Mouse (Mus musculus): Measurements from ENCODE around the gene Slain1. TPM values are rescaled to one million over a fixed set of nuclear protein-coding genes. Genes with fewer than 3 reads are reported as not detected.
A peak's percentile ranks its signal among the peaks of the same experiment; 100 is the strongest.

The Slain1 gene
- 18.9 and 20.6 TPM in 2 replicates for polyA plus RNA-seq (2011; ENCODE audit: insufficient read depth, insufficient read length, low read depth, missing spikeins)

DNA sequence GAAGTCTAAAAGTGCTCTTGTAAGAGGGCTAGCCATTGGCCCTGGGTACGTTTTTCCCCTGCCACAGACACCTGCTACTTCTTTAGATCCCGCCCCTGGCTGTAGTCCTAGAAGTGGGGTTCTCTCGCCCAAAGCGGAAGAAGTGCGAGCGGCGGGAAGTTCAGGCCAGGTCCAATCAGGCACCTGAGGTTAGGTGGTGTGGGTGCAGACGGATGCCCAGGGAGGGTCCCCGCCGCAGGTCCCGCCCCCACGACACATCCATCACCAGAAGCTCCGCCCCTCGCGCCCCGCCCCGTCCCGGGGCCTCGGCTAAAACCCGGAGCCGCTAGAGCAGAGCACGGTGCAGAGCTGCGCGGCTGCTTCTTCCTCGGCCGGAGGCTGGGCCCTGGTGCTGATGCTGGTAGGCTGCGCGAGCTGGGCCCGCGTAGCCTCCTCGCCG lies at the start of gene Slain1:
Gene Slain1 (plus strand): TSS at position 333 of the 439 bp plus-strand sequence.
- Histone ChIP-seq H3K27ac (ENCODE audit: insufficient read depth, low read length) (no peak within 1 kb of the TSS), H3K4me3 (ENCODE audit: low read depth, low read length) (peak within 1 kb of the TSS; percentile 77), H3K9ac (ENCODE audit: low read depth, poor library complexity, severe bottlenecking) (peak within 1 kb of the TSS; percentile 60), H3K9me3 (replicated peaks; ENCODE audit: control insufficient read depth, insufficient read depth, low read length, poor library complexity, severe bottlenecking) (no peaks in the 10 kb centered on the region), H3K36me3 (ENCODE audit: control insufficient read depth, insufficient read depth, low read length, poor library complexity, severe bottlenecking) (no peaks in the 10 kb centered on the region), H3K4me1 (ENCODE audit: control insufficient read depth, insufficient read depth, low read length) (peaks cover 1% of the 10 kb centered on the region), H3K27me3 (ENCODE audit: control insufficient read depth, insufficient read depth, low read length, poor library complexity, severe bottlenecking) (no peaks in the 10 kb centered on the region)
- TF ChIP-seq POLR2A (IDR thresholded peaks at IDR 0.05; ENCODE audit: insufficient read depth, low read length) (peak; percentile 24), EP300 (IDR thresholded peaks at IDR 0.05; ENCODE audit: insufficient read depth, low read depth, low read length) (no peak)

DNA sequence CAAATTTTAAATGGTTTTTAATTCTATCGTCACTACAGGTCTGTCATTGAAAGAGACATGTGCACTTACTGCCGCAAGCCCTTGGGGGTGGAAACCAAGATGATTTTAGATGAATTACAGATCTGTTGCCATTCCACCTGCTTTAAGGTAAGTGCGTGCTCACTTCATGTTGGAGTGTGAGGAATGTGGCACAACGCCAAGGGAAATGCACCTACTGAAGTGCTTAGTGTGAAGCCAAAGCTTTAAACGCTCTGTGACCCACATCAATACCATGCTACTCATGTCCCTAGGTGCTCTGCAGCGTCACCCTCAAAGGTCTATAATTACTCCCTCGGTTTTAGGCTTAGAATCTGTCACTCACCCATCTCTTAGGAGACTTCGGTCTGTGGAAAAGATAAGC lies 42.0 kb upstream of the Slain1 start:
- H3K9ac ChIP-seq (ENCODE audit: low read depth, poor library complexity, severe bottlenecking): no peak overlapping the region
- H3K4me3 ChIP-seq (ENCODE audit: low read depth, low read length): no peak overlapping the region
- no peak for TF ChIP-seq CTCF (IDR thresholded peaks at IDR 0.05; ENCODE audit: low read depth, low read length)
- no peak for TF ChIP-seq POLR2A (IDR thresholded peaks at IDR 0.05; ENCODE audit: insufficient read depth, low read length)
- no peak for TF ChIP-seq EP300 (IDR thresholded peaks at IDR 0.05; ENCODE audit: insufficient read depth, low read depth, low read length)
- no peaks in the 10 kb centered on the region for H3K4me1 ChIP-seq (ENCODE audit: control insufficient read depth, insufficient read depth, low read length)
- H3K27me3 ChIP-seq (ENCODE audit: control insufficient read depth, insufficient read depth, low read length, poor library complexity, severe bottlenecking): no peaks in the 10 kb centered on the region
- no peaks in the 10 kb centered on the region for H3K36me3 ChIP-seq (ENCODE audit: control insufficient read depth, insufficient read depth, low read length, poor library complexity, severe bottlenecking)
- no peaks in the 10 kb centered on the region for H3K9me3 ChIP-seq (replicated peaks; ENCODE audit: control insufficient read depth, insufficient read depth, low read length, poor library complexity, severe bottlenecking)
- no peak overlapping the region for H3K27ac ChIP-seq (ENCODE audit: insufficient read depth, low read length)

DNA sequence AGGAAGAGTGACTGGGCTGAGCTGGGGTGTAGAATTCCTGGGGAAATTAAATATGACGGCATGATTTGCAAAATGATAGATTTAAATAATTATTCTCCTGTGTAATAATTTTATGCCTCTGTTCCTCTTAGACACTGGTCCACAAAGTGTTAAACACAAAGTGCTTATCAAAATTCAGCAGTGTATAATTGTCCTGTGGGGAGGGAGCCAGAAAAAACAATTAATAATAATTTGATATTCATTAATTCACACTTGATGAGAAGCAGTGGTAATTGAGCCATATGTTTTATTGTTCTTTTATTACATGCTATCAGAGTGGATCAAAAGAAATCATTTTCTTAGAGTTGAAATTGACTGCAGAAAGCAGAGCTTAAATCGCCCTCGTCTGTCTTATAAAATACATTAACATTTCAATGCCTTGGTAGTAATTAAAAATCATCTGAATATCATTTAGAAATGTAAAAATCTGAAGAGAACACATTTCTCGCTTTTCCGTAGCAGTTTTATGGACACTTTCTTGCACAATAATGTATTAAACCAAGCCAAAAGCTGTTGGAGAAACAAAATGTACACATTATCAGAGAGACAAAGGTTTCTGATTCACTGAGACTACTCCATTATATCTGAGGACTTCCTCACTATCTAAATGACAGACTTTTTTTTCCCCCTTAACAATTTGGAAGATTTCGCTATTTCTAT lies 36.3 kb upstream of the Slain1 start:
- TF ChIP-seq EP300 (IDR thresholded peaks at IDR 0.05; ENCODE audit: insufficient read depth, low read depth, low read length) (no peak), CTCF (IDR thresholded peaks at IDR 0.05; ENCODE audit: low read depth, low read length) (no peak), POLR2A (IDR thresholded peaks at IDR 0.05; ENCODE audit: insufficient read depth, low read length) (no peak)
- H3K9me3 ChIP-seq (replicated peaks; ENCODE audit: control insufficient read depth, insufficient read depth, low read length, poor library complexity, severe bottlenecking): no peaks in the 10 kb centered on the region
- H3K27me3 ChIP-seq (ENCODE audit: control insufficient read depth, insufficient read depth, low read length, poor library complexity, severe bottlenecking): no peaks in the 10 kb centered on the region
- no peak overlapping the region for H3K9ac ChIP-seq (ENCODE audit: low read depth, poor library complexity, severe bottlenecking)
- H3K4me3 ChIP-seq (ENCODE audit: low read depth, low read length): no peak overlapping the region
- no peaks in the 10 kb centered on the region for H3K4me1 ChIP-seq (ENCODE audit: control insufficient read depth, insufficient read depth, low read length)
- no peaks in the 10 kb centered on the region for H3K36me3 ChIP-seq (ENCODE audit: control insufficient read depth, insufficient read depth, low read length, poor library complexity, severe bottlenecking)
- no peak overlapping the region for H3K27ac ChIP-seq (ENCODE audit: insufficient read depth, low read length)

DNA sequence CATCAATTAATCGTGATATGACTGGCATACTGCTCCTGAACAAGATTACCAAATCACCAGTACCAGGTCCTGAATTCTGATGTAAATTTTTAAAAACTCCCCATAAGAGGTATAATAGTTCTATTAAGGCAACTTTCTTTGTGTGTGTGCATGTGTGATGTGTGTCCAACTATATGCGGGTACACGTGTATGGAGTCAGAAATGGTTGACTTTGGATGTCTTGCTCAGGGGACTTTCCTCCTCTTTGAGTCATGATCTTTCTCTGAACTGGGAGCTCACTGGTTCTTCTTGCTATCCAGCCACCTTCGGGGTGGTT lies 35.8 kb upstream of the Slain1 start:
- Histone ChIP-seq H3K9ac (ENCODE audit: low read depth, poor library complexity, severe bottlenecking) (no peak overlapping the region), H3K4me1 (ENCODE audit: control insufficient read depth, insufficient read depth, low read length) (no peaks in the 10 kb centered on the region), H3K4me3 (ENCODE audit: low read depth, low read length) (no peak overlapping the region), H3K27me3 (ENCODE audit: control insufficient read depth, insufficient read depth, low read length, poor library complexity, severe bottlenecking) (no peaks in the 10 kb centered on the region), H3K27ac (ENCODE audit: insufficient read depth, low read length) (no peak overlapping the region), H3K9me3 (replicated peaks; ENCODE audit: control insufficient read depth, insufficient read depth, low read length, poor library complexity, severe bottlenecking) (no peaks in the 10 kb centered on the region), H3K36me3 (ENCODE audit: control insufficient read depth, insufficient read depth, low read length, poor library complexity, severe bottlenecking) (no peaks in the 10 kb centered on the region)
- TF ChIP-seq CTCF (IDR thresholded peaks at IDR 0.05; ENCODE audit: low read depth, low read length): no peak
- no peak for TF ChIP-seq EP300 (IDR thresholded peaks at IDR 0.05; ENCODE audit: insufficient read depth, low read depth, low read length)
- TF ChIP-seq POLR2A (IDR thresholded peaks at IDR 0.05; ENCODE audit: insufficient read depth, low read length): no peak

DNA sequence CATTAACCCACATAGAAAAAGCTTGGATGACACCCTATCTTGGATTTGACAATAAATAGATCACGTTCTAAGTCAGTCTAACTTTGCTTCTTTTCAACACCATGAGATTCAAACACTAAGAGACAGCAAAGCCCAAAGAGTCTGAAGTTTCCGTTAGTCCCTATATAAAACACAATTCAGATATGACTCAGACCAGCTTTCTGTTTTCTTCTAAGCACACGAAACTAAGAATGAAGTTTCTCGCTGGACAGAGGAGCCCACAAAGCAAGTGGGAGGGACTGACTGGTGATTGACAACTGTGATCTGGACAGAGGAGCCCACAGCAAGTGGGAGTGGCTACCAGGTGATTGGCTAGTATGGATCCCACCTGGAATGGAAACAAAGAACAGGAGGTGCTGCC lies 30.3 kb upstream of the Slain1 start:
- no peak overlapping the region for H3K4me3 ChIP-seq (ENCODE audit: low read depth, low read length)
- no peaks in the 10 kb centered on the region for H3K9me3 ChIP-seq (replicated peaks; ENCODE audit: control insufficient read depth, insufficient read depth, low read length, poor library complexity, severe bottlenecking)
- H3K27me3 ChIP-seq (ENCODE audit: control insufficient read depth, insufficient read depth, low read length, poor library complexity, severe bottlenecking): no peaks in the 10 kb centered on the region
- H3K27ac ChIP-seq (ENCODE audit: insufficient read depth, low read length): no peak overlapping the region
- H3K36me3 ChIP-seq (ENCODE audit: control insufficient read depth, insufficient read depth, low read length, poor library complexity, severe bottlenecking): no peaks in the 10 kb centered on the region
- no peak for TF ChIP-seq CTCF (IDR thresholded peaks at IDR 0.05; ENCODE audit: low read depth, low read length)
- no peak for TF ChIP-seq POLR2A (IDR thresholded peaks at IDR 0.05; ENCODE audit: insufficient read depth, low read length)
- TF ChIP-seq EP300 (IDR thresholded peaks at IDR 0.05; ENCODE audit: insufficient read depth, low read depth, low read length): no peak
- H3K4me1 ChIP-seq (ENCODE audit: control insufficient read depth, insufficient read depth, low read length): no peaks in the 10 kb centered on the region
- no peak overlapping the region for H3K9ac ChIP-seq (ENCODE audit: low read depth, poor library complexity, severe bottlenecking)

GRCm38 (mm10) chr14:103621207-103621606 lies 28.8 kb upstream of the Slain1 start:
- Histone ChIP-seq H3K9me3 (replicated peaks; ENCODE audit: control insufficient read depth, insufficient read depth, low read length, poor library complexity, severe bottlenecking) (no peaks in the 10 kb centered on the region), H3K27me3 (ENCODE audit: control insufficient read depth, insufficient read depth, low read length, poor library complexity, severe bottlenecking) (no peaks in the 10 kb centered on the region), H3K27ac (ENCODE audit: insufficient read depth, low read length) (no peak overlapping the region), H3K4me1 (ENCODE audit: control insufficient read depth, insufficient read depth, low read length) (no peaks in the 10 kb centered on the region), H3K9ac (ENCODE audit: low read depth, poor library complexity, severe bottlenecking) (no peak overlapping the region), H3K36me3 (ENCODE audit: control insufficient read depth, insufficient read depth, low read length, poor library complexity, severe bottlenecking) (no peaks in the 10 kb centered on the region), H3K4me3 (ENCODE audit: low read depth, low read length) (no peak overlapping the region)
- TF ChIP-seq CTCF (IDR thresholded peaks at IDR 0.05; ENCODE audit: low read depth, low read length): no peak
- TF ChIP-seq POLR2A (IDR thresholded peaks at IDR 0.05; ENCODE audit: insufficient read depth, low read length): no peak
- TF ChIP-seq EP300 (IDR thresholded peaks at IDR 0.05; ENCODE audit: insufficient read depth, low read depth, low read length): no peak
